Mouse (Mus musculus) large intestine, adult 2 months (tissue): Measurements from ENCODE around the gene Arid3b. TPM values are rescaled to one million over a fixed set of nuclear protein-coding genes. Genes with fewer than 3 reads are reported as not detected.
A peak's percentile ranks its signal among the peaks of the same experiment; 100 is the strongest.

Experiments
- DNase-seq: peaks from one replicate; pipeline ENCODE4 v3.0.0-alpha.2; 2012; ENCODE audit warnings: low read depth, low spot score
- WGBS: fragments of 180-500 bp; shearing (Covaris S2); methylation state at CpG from one replicate; pipeline ENCODE4 v1.1.7; 2018; 5-methylcytosine and 5-hydroxymethylcytosine counted together
- polyA plus RNA-seq: library from polyadenylated mRNA; depleted of rRNA; stranded (reverse); fragments of >200 nt; gene quantifications from 2 replicates; pipeline ENCODE4 v1.2.3, GENCODE M21; 2012

Arid3b gene
- polyA plus RNA-seq, 1 experiment: 6.5 TPM

DNA sequence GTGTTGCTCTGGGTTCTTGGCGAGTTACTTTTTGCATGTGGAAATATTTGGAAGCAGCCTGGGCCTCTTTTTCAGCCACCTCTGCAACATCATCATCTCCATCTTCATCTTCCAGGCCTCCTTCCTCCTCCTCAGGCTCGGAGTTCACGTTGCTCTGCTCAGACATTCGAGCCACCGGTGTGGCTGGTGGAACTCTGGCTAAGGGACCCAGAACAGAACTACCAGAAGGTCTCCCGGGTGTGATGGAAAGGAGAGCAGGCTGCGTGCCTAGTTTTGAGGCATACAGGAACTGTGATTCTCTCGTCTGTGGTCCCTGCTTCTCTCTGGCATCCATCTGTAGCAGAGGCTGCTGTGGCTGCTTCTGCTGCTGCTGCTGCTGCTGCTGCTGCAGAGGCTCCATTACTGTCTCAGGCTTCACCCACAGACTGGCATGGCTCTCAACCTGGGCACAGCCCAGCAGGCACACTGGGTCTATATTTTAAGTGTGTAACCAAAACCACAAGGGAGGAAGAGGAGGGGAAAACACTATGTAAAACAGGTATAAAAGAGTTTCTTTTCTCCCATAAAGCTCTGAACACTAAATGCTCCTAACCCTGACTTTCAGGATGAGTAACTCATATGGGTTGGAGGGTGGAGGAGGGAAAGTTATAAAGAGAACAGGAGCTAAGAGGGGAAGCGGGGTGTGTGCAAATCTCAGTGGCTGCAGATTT lies 2.7 kb downstream of the Arid3b start:
- DNase-seq: no peak
- 85% methylated on average over 9 of the region's 9 CpGs for WGBS

DNA sequence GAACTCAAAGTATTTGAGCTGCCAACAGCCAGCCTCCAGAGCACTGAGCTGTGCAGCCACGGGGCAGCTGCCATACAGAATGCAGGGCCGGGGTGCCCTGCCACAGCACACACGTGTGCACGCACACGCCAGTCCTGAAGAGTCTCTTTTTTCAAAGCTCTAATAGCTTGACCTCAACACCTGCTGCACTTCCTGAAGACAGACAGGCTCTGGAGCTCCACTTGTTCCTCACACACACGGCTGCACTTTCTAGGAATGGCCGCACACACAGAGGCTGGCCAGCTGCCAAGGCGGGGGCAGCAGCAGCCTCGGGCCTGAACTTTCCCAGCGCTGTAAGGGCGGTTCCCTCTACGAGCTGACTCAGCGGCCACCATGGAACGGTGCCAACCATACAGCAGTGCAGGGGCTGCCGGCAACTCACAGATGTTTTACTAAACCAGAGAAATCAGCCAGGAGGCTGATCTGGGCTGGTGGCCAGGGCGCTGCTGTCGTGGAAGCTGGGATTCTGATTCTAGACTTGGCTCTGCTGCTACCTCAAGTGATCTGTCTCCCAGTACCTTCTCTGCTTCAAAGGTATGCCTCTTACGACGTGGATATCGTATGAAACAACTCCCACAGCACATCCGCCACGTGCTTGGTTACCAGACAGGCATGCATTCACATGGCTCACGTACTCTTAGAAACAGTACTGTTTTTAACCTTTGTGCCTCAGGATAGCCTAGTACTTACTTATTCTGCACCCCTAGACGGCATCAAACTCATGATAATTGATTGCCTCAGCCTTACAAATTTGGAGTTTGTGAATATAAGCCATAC lies 5.1 kb downstream of the Arid3b start:
- peak; percentile 89 for DNase-seq
- 2% methylated on average over 24 of the region's 24 CpGs for WGBS

DNA sequence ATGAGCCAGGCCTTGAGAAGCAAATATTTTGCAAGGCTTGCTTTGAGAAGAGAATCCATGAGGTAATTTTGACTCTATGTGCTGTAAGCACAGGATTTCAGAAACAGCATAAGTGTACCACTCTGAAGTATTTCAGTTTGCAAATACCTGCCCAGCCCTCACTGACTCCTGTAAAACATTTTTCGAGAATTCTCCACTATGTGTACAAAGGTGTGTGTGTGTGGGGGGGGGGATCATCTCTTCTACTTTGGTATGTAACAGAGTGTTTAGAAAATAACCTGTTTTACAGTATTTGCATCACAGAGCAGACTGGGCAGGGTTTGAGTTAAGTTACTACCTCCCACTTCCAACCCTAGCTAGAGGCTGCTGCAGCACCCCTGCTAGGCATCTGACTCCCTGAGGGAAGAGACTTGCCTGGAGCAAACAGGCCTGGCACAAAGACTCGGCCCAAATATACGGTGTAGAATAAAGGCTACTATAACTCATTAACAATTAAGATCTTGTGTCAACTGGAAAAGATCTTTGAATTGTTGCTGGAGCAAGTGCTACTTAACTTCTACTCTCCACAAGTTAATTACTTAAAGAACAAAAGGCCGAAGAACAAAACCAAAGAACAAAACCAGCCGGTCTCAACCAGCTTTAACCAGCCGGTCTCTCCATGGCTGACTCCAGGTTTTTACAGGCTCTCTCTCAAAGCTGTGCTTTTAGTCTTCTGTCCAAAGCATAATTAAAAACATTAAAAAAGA lies 6.6 kb downstream of the Arid3b start:
- WGBS: 78% methylated on average over 6 of the region's 6 CpGs
- no peak for DNase-seq

DNA sequence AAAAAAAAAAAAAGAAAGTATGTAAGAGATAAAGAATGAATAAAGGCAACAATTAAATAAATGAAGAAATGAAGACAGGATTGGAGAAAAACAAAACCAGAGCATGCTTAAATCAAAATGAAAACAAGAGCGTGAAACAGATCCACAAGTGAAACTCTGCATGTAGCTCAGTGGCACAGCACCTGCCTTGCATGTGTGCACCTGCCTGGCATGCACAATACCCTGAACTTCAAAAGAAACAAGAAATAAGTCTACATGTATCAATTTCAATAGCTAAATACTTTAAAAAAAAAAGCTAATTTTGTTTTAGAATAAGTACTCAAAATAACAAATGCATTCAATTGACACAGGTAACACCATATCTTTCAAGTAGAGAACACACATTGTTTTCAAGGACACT lies 13.2 kb downstream of the Arid3b start:
- WGBS: 89% methylated on average over 1 of the region's 1 CpGs
- DNase-seq: no peak

DNA sequence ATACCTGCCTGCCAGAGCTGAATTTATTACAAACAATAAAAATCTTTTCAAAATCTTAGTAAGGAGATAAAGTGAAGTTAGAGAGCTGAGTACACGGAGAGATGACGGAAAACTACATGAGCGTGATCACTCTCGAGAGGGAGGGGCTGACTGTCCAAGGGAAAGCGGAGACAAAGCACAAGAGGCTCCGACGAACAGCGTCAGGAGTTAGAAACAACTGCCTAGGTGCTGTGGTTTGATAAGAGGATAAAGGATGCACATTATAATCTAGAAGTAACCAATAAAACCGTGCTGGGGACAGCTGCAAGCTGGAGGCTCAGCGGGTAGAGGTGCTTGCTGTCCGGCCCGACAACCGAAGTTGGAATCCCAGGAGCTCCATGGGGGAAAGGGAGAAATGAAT lies 13.8 kb downstream of the Arid3b start:
- no peak for DNase-seq
- 58% methylated on average over 13 of the region's 13 CpGs for WGBS

DNA sequence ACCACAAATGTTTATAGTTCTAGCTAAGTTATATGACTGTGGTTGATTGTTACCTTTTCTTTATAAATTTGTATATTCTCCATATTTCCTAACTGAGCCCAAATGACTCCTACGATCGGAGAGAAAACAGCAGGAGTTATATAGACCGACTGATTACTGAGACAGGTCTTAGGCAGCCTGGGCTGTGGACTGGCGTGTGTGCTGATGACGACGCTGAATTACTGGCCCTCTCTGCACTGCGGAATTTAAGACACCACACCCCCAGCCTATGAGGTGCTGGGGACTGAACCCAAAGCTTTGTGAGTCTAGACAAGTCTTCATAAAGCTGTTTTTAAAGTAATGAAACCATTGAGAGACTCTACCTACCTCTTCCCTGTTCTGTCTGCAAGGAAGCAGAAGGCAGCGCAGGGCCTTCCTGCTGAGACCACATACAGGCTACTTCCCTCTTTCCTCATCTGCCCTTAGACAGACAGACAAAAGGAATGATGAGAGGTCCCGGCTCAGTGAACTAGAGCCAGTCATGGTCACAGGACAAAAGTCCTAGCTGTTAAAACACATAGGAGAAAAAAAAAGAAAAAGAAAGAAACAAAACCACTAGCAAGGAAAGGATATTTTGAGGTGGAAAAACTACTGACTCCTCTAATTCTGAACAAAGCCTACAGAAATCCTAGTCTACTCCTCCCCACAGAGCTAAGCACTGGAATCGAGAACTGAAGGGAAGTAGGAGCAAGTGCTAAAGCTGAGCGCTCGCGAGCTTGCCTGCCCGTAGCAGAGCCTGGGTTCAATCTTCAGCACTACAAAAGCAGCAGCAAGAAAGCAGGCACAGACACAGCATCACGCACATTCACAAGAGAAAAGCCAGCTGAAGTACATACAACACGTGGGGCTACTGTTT lies 16.2 kb downstream of the Arid3b start:
- DNase-seq: no peak
- WGBS: 76% methylated on average over 16 of the region's 16 CpGs

DNA sequence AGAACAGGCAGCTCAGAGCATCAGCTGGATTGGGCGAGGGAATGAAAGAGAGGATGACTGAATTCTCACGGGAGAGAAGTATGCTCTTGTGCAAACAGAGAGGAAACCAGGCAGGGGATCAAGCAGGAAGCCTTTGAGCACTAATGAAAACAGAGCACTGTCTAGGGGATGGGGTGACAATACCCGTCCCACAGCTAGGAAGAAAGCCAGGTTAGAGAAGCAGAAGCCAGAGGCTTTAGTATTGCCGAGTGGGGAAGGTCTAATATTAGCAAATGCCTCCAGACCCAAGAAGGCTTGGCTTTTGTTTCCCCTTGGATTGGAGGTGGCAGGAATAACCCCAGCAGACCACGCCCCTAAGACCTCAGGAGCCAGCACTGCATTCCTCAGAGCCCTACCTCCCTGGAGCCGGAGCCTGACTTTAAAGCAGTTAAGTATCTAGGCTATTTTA lies 19.3 kb downstream of the Arid3b start:
- WGBS: 33% methylated on average over 6 of the region's 6 CpGs
- DNase-seq: no peak

DNA sequence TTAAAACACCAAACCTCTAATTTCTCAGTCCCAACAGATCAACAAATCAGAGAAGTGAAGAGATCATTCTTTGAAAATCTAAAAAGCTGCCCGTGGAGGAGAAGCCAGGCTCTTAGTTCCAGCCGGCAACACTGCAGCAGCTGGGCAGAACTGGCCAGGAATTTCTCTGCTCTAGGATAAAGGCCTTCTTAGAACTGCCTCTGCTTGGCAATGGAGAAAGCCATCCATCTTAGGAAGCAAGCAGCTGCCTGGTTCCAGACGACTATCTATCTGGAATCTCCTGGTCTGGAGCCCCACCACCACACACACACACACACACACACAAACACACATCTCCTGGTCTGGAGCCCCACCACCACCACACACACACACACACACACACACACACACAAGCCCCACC lies 21.7 kb downstream of the Arid3b start:
- no peak for DNase-seq
- 68% methylated on average over 3 of the region's 3 CpGs for WGBS

DNA sequence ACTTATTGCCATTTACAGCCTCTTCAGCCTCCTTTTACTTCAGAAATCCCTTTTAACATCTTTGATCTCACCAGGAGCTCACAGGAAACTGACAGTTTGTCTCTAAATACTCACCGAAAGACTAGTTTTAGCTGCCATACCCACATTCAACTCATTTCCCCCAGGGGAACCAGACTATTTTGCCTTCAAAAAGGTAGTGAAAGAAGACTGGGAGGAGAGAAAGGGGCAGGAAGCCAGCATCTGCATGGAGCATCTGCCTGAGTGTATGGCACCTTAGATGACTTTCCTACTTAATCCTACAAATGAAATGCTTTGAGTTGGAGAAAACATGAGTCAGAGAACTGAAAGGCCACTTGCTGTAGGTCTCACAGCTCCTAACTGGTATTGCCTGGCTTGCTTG lies 22.6 kb downstream of the Arid3b start:
- 45% methylated on average over 1 of the region's 1 CpGs for WGBS
- no peak for DNase-seq

DNA sequence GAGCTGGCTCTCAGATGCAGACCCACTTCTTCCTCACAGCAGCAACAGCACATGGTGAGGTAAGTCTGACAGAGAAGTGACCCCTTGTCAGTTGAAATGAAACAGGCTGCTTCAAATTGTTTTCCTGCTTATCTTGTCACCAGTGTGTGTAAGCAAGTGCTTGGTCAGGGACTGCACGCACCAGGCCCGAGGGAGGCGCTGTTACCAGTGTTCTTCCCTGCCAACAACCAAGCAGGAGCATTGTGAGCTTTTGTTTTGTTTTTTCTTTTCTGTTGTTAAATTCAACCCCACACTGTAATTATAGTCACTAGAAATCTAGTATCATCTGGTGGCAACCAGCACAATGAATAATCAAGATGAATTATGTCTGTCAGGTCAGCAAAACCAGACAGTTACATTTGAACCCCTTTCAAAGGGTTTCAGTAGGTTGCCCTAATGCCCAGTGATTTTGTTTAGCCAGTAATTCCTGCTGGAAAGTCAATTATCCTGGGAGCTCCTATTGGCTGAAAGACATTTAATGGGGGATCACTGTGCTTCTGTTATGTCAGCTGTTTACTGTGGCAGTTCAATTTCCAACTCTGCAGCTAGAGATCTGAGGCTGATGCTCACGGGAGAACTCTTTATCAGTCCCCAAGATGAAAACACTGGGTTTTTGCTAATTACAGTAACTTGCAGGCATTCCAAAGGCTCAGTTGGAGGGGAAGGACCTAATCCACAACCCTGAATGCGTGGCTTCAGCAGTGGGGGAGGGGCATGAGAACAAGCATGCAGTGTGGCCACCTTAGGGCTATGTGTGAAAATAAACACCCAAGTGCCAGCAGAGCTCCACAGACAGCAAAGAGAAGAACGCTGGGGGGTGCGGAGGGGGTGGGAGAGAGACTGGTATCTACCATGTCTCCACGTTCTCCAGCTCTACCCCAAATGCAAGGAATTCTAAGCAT lies 24.5 kb downstream of the Arid3b start:
- no peak for DNase-seq
- 80% methylated on average over 8 of the region's 8 CpGs for WGBS

DNA sequence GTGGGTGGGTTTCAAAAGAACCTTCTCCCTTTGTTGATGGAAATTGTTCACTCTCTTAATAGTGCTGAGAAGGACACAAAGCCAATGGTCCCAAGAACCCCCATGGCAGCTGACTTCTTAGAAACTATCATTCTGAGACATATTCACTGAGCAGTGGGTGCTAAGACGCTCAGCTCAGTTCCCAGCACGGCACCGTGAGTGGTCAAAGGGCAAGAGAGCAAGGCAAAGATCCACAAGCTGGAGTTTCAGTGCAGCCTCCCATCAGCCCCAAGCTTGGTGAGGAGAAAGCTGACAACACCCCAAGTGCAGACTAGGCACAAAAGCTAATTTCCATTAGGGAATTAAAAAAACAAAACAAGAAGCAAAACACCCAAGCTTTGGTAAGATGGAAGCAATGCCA lies 25.9 kb downstream of the Arid3b start:
- 78% methylated on average over 3 of the region's 3 CpGs for WGBS
- no peak for DNase-seq

DNA sequence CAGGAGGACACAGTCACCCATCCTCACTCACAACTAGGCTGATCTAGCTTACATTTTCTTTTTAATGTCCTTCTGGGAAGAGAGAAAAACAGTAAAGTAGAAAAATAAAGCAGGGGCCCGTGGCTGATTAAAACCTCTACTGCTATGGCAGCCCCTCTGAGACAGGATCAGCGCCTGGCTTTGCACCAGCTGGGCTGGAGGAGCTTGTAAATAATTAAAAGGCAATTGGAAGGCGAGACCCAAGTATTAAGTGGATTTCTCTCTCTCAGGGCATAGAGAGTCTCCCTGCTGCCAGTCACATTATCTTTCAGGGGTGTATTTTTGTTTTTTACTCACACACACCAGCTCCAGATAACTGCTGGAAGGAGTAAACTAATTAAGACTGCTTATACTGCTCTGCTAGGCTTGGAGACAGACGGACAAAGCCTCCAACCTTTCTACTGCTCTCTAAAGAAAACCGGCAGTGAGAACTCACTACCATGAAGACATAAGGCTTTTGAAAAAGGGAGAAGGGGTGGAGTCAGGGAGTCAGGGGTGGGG lies 27.8 kb downstream of the Arid3b start:
- WGBS: 82% methylated on average over 5 of the region's 5 CpGs
- no peak for DNase-seq

DNA sequence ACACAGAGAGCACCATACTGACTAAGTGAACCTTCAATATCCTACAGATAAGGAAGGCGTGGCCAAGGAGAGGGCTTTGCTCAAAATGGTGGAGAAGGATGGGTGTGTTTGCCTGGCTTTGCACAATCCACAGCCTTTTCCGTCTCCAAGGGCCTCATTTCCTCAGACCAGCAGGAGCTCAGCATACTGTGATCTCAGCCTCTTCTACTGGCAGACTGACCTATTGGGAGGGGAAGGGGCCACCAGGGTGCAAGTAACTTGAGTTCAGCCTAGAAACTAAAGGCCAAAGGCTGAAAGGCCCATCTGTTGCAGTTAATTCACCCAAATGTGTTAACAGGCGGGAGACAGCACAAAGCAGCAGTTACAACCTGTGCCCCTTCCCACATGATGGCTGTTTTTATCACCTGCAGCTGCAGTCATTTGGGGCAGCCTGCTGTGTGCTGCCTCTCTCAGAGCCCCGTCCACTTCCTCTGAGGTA lies 29.4 kb downstream of the Arid3b start:
- DNase-seq: no peak
- 87% methylated on average over 4 of the region's 4 CpGs for WGBS

DNA sequence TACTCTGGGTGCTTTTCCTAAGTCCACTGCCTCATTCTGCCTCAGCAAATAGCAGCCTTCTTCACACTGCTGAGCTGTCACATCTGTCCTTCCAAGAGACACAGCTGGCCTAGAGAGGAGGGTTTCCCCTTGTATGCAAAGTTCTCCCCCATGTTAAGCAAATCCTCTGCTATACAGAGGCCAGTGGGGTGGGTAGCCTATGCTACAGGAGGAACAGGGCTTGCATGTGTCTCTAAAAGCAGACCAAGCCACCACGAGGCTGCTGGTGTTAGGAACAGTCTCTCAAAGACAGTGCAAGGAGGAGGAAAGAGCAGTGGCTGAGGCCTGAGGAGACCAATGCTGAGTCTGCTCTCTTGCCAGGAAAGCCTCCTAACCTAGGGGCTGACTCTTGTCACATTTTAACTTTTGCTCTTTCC lies 30.5 kb downstream of the Arid3b start:
- no peak for DNase-seq
- 44% methylated on average over 1 of the region's 1 CpGs for WGBS

DNA sequence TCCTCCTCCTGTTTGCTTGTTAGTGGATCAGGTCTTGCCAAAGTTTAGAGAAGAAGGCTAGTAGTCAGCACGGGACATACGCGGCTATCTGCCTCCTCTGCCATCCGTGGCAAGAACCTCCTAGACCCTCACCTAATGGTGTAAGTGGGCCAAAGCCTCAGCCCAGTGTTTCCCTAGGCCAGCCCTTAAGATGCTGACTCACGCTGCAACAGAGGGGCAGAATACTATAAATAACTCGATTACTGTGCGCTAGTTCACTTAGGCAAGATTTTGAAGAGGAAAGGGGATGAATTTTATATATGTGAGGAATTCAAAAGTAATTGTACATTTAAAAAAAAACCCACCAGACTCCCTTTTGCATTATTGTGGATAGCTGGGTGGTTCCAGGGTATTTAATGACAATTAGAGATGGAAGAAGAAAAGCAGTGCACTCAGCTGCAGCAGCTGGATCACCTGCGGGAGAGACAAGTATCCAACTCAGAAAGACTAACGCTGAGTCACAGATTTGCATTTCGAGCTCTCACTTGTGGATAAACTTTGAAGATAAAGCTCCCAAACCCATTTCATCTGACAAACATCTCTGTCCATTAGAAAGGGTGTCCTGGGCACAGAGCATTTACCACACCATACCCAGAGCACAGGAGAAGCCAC lies 31.4 kb downstream of the Arid3b start:
- 73% methylated on average over 10 of the region's 10 CpGs for WGBS
- no peak for DNase-seq

DNA sequence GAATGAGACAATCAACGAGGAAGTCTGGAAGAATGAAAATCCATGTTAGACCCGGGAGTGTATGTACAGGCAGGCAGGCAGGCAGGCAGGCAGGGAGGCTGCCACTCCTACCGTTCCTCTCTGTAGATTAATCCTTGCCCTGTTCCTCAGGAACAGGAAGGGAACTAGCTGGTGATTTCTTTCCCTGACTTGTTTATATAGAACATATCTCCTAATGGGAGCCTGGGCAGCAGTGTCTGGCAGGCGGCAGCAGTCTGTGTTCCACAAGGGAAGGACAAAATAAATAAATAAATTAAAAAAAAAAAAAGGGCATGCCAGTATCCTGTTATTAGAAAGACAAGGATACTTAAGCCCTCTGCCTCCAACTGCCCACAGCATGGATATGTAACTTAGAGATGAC lies 32.8 kb downstream of the Arid3b start:
- no peak for DNase-seq
- WGBS: 48% methylated on average over 4 of the region's 4 CpGs

DNA sequence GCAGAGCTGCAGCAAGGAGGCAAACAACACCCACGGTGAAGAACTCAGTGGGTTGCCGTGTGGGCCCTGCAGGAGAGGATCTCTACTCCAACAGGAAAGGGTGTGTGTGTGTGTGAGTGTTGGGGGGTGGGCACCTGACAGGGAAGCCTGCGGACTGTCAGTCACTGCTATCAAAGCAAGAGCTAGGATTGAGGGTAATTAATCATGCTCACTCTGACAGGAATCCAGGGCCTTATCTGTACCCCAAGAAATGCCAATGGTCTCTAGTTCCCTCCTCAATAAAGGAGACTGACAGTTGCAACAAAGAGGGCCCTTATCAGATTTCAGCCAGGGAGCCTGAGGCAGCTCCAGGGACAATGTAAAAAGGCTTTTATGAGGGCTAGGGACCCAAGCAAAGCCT lies 33.5 kb downstream of the Arid3b start:
- DNase-seq: no peak
- WGBS: 73% methylated on average over 3 of the region's 3 CpGs
